Mouse (Mus musculus): ENCODE measurements around the gene Birc5. TPM values are rescaled to one million over a fixed set of nuclear protein-coding genes. Genes with fewer than 3 reads are reported as not detected.

Gene Birc5
- polyA plus RNA-seq, 1 experiment from 2014 or later, result 306 TPM

DNA sequence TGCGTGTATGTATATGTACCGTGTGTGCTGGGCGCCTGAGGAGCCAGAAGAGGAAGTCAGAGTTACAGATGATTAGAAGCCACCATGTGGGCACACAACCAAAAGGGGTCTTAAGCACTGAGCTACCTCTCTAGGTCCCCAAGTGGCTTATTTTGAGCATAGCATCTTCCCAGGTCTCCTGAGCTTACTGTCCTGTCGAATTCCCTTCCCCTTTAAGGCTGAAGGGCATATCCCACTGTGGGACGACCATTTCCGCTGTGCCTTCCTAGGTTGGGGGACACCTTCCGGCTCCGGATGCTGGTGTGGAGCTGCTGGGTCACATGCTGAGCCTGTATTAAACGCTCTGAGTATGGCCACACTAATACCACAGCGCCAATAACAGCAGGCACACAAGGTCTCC lies 45.6 kb downstream of the Birc5 start:
- Histone ChIP-seq H3K4me1 (ENCODE audit: control insufficient read depth, insufficient read depth, low read length) (peaks cover 19% of the 10 kb centered on the region), H3K27me3 (replicated peaks; ENCODE audit: control insufficient read depth, insufficient read depth, low read length) (no peaks in the 10 kb centered on the region), H3K36me3 (ENCODE audit: control insufficient read depth, insufficient read depth, low read length) (no peaks in the 10 kb centered on the region), H3K4me3 (ENCODE audit: low read length) (no peak overlapping the region), H3K27ac (ENCODE audit: low read length) (no peak overlapping the region), H3K4me2 (ENCODE audit: low read depth, low read length) (no peak overlapping the region), H3K9ac (ENCODE audit: low read depth, low read length) (no peak overlapping the region), H3K9me3 (ENCODE audit: control insufficient read depth, low read length) (no peaks in the 10 kb centered on the region)
- 55% methylated on average over 10 of the region's 10 CpGs for WGBS
- no peak for ATAC-seq

DNA sequence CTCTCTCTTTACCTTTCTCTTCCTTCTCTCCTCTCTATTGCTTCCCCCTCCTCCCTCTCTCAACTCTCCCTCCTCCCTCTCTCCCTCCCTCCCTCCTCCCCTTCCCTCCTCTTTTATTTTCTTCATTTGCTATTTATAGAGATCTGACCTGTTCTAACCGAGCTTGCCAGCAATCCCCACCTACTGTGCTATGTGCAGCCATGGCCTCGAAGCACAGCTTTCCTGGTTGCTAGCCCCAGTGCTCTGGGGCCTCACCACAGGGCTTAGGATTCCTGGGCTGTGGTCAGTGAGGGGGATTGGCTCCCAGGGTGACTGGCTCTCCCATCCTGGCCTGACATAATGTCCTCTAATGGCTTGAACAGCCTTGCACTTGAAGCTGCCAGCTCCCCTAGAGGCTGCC lies 47.5 kb downstream of the Birc5 start:
- ATAC-seq, result no peak
- Histone ChIP-seq H3K27me3 (replicated peaks; ENCODE audit: control insufficient read depth, insufficient read depth, low read length) (no peaks in the 10 kb centered on the region), H3K4me3 (ENCODE audit: low read length) (no peak overlapping the region), H3K9ac (ENCODE audit: low read depth, low read length) (no peak overlapping the region), H3K4me2 (ENCODE audit: low read depth, low read length) (no peak overlapping the region), H3K9me3 (ENCODE audit: control insufficient read depth, low read length) (no peaks in the 10 kb centered on the region), H3K27ac (ENCODE audit: low read length) (no peak overlapping the region), H3K36me3 (ENCODE audit: control insufficient read depth, insufficient read depth, low read length) (no peaks in the 10 kb centered on the region), H3K4me1 (ENCODE audit: control insufficient read depth, insufficient read depth, low read length) (no peaks in the 10 kb centered on the region)
- 50% methylated on average over 2 of the region's 2 CpGs for WGBS

- Histone ChIP-seq H3K4me1 (ENCODE audit: control insufficient read depth, insufficient read depth, low read length) (no peaks in the 10 kb centered on the region), H3K27ac (ENCODE audit: low read length) (no peak overlapping the region), H3K4me3 (ENCODE audit: low read length) (no peak overlapping the region), H3K9me3 (ENCODE audit: control insufficient read depth, low read length) (no peaks in the 10 kb centered on the region), H3K9ac (ENCODE audit: low read depth, low read length) (no peak overlapping the region), H3K4me2 (ENCODE audit: low read depth, low read length) (no peak overlapping the region), H3K27me3 (replicated peaks; ENCODE audit: control insufficient read depth, insufficient read depth, low read length) (no peaks in the 10 kb centered on the region), H3K36me3 (ENCODE audit: control insufficient read depth, insufficient read depth, low read length) (no peaks in the 10 kb centered on the region)
- WGBS, result 82% methylated on average over 2 of the region's 2 CpGs
- ATAC-seq, result no peak
Measured at GRCm38 (mm10) chr11:117902282-117902681, 53.2 kb downstream of the Birc5 start.

- H3K9ac ChIP-seq (ENCODE audit: low read depth, low read length), result no peak overlapping the region
- no peak overlapping the region for H3K4me3 ChIP-seq (ENCODE audit: low read length)
- 78% methylated on average over 8 of the region's 8 CpGs for WGBS
- H3K4me1 ChIP-seq (ENCODE audit: control insufficient read depth, insufficient read depth, low read length), result no peaks in the 10 kb centered on the region
- ATAC-seq, result no peak
- H3K27me3 ChIP-seq (replicated peaks; ENCODE audit: control insufficient read depth, insufficient read depth, low read length), result no peaks in the 10 kb centered on the region
- H3K4me2 ChIP-seq (ENCODE audit: low read depth, low read length), result no peak overlapping the region
- no peaks in the 10 kb centered on the region for H3K36me3 ChIP-seq (ENCODE audit: control insufficient read depth, insufficient read depth, low read length)
- H3K27ac ChIP-seq (ENCODE audit: low read length), result no peak overlapping the region
- H3K9me3 ChIP-seq (ENCODE audit: control insufficient read depth, low read length), result no peaks in the 10 kb centered on the region
Measured at GRCm38 (mm10) chr11:117904442-117904841, 55.4 kb downstream of the Birc5 start.

Other genes with a start within 250 kb of the Birc5 start
- gene Tnrc6c, start 195.0 kb upstream of the Birc5 start, polyA plus RNA-seq (2015; fragmentation: Nextera tagmentation; extraction: Ambion mirVana), result 6.6 and 6.8 TPM in 2 replicates
- gene Tmc8, start 67.2 kb upstream of the Birc5 start, polyA plus RNA-seq (2015; fragmentation: Nextera tagmentation; extraction: Ambion mirVana), result 14.5 and 17.4 TPM in 2 replicates
- gene Tmc6, start 67.1 kb upstream of the Birc5 start, polyA plus RNA-seq (2015; fragmentation: Nextera tagmentation; extraction: Ambion mirVana), result 37.5 and 39.8 TPM in 2 replicates
- 0.81 and 1.6 TPM in 2 replicates for gene 6030468B19Rik, start 51.6 kb upstream of the Birc5 start, polyA plus RNA-seq (2015; fragmentation: Nextera tagmentation; extraction: Ambion mirVana)
- gene Gm20708, start 39.6 kb upstream of the Birc5 start, polyA plus RNA-seq (2015; fragmentation: Nextera tagmentation; extraction: Ambion mirVana), result 0.20 and 0.29 TPM in 2 replicates
- gene Syngr2, start 39.6 kb upstream of the Birc5 start, polyA plus RNA-seq (2015; fragmentation: Nextera tagmentation; extraction: Ambion mirVana), result 170 and 173 TPM in 2 replicates
- 9.6 and 10.7 TPM in 2 replicates for gene Afmid, start 23.3 kb upstream of the Birc5 start, polyA plus RNA-seq (2015; fragmentation: Nextera tagmentation; extraction: Ambion mirVana)
- gene Tk1, start 23.2 kb upstream of the Birc5 start, polyA plus RNA-seq (2015; fragmentation: Nextera tagmentation; extraction: Ambion mirVana), result 119 and 147 TPM in 2 replicates
- 0.07 TPM in 1 of 2 replicates, not detected in the other for gene Tmem235, start 11.5 kb downstream of the Birc5 start, polyA plus RNA-seq (2015; fragmentation: Nextera tagmentation; extraction: Ambion mirVana)
- 12.2 and 13.7 TPM in 2 replicates for gene Tha1, start 24.2 kb downstream of the Birc5 start, polyA plus RNA-seq (2015; fragmentation: Nextera tagmentation; extraction: Ambion mirVana)
- gene Socs3, start 120.8 kb downstream of the Birc5 start, polyA plus RNA-seq (2015; fragmentation: Nextera tagmentation; extraction: Ambion mirVana), result 18.9 and 21.2 TPM in 2 replicates
- gene Pgs1, start 137.0 kb downstream of the Birc5 start, polyA plus RNA-seq (2015; fragmentation: Nextera tagmentation; extraction: Ambion mirVana), result 33.9 and 35.7 TPM in 2 replicates

All from intestine, embryonic 16.5 days (tissue).